Mouse (Mus musculus) erythroblast, embryonic 14.5 days (primary cell): ENCODE measurements around the gene Hlf.

ENCODE experiments used
- GATA1 ChIP-seq: IDR thresholded peaks from 2 replicates; pipeline ENCODE4 v1.6.1; 2012; ENCODE audit warnings: low read length, inconsistent platforms, mixed read lengths
- TAL1 ChIP-seq: IDR thresholded peaks from 3 replicates; pipeline ENCODE4 v1.6.1; 2012; ENCODE audit warnings: low read length, inconsistent platforms, mixed read lengths

DNA sequence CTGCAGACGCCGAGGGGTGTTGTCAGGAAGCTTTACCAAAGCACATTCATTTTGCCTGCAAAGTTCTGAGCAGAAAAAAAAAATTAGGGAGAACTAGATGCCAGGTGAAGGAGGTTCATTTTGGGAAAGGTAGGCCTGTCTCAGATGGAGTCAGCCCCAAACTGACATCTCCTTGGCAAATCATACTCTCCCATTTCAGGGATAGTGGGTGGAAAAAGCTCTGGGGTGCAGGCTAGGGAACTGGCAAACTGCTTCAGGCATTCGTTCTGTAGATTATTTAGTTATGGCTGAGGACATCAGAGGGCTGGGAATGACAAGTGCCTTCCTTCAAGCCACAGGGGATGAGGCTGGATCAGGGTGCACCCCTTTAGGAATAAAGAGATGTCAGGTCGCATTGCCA lies 58.0 kb downstream of the Hlf start:
- TF ChIP-seq GATA1 (no peak), TAL1 (no peak)
